Mouse (Mus musculus): ENCODE measurements around the gene Sept4.
A peak's percentile ranks its signal among the peaks of the same experiment; 100 is the strongest.

The Sept4 gene

GRCm38 (mm10) chr11:87578963-87579601, 10.4 kb downstream of the Sept4 start:
- no peak for DNase-seq (ENCODE audit: extremely low read depth, low read depth)

GRCm38 (mm10) chr11:87579713-87580112, 11.0 kb downstream of the Sept4 start:
- DNase-seq (ENCODE audit: extremely low read depth, low read depth) = no peak

GRCm38 (mm10) chr11:87580543-87581085, 11.9 kb downstream of the Sept4 start:
- DNase-seq (ENCODE audit: extremely low read depth, low read depth) = no peak

GRCm38 (mm10) chr11:87581161-87581865, 12.6 kb downstream of the Sept4 start:
- DNase-seq (ENCODE audit: extremely low read depth, low read depth) = no peak

GRCm38 (mm10) chr11:87581933-87582710, 13.4 kb downstream of the Sept4 start:
- no peak for DNase-seq (ENCODE audit: extremely low read depth, low read depth)

- DNase-seq (ENCODE audit: extremely low read depth, low read depth) = no peak
Measured at GRCm38 (mm10) chr11:87583291-87584034, 14.8 kb downstream of the Sept4 start.

GRCm38 (mm10) chr11:87584711-87585505, 16.2 kb downstream of the Sept4 start:
- DNase-seq (ENCODE audit: extremely low read depth, low read depth) = no peak

GRCm38 (mm10) chr11:87587211-87587874, 18.6 kb downstream of the Sept4 start:
- no peak for DNase-seq (ENCODE audit: extremely low read depth, low read depth)

GRCm38 (mm10) chr11:87589605-87590004, 20.9 kb downstream of the Sept4 start:
- no peak for DNase-seq (ENCODE audit: extremely low read depth, low read depth)

GRCm38 (mm10) chr11:87590841-87591525, 22.3 kb downstream of the Sept4 start:
- peak; percentile 41 for DNase-seq (ENCODE audit: extremely low read depth, low read depth)

- DNase-seq (ENCODE audit: extremely low read depth, low read depth) = peak; percentile 99
Measured at GRCm38 (mm10) chr11:87591526-87592353, 23.0 kb downstream of the Sept4 start, which contains the start of gene Mtmr4. Mtmr4 (plus strand) TSS chr11:87592162.

- DNase-seq (ENCODE audit: extremely low read depth, low read depth) = no peak
Measured at GRCm38 (mm10) chr11:87592354-87592695, 23.6 kb downstream of the Sept4 start.

- no peak for DNase-seq (ENCODE audit: extremely low read depth, low read depth)
Measured at GRCm38 (mm10) chr11:87592713-87593598, 24.3 kb downstream of the Sept4 start.

GRCm38 (mm10) chr11:87595327-87595841, 26.7 kb downstream of the Sept4 start:
- no peak for DNase-seq (ENCODE audit: extremely low read depth, low read depth)

- no peak for DNase-seq (ENCODE audit: extremely low read depth, low read depth)
Measured at GRCm38 (mm10) chr11:87595976-87596375, 27.3 kb downstream of the Sept4 start.

GRCm38 (mm10) chr11:87596492-87596891, 27.8 kb downstream of the Sept4 start:
- DNase-seq (ENCODE audit: extremely low read depth, low read depth) = no peak

- DNase-seq (ENCODE audit: extremely low read depth, low read depth) = no peak
Measured at GRCm38 (mm10) chr11:87597061-87597460, 28.4 kb downstream of the Sept4 start.

Measured in MEL-GATA-1-ER (cell line).